ENCODE assay signal across 11 mouse cellular contexts in the genomic region with DNA sequence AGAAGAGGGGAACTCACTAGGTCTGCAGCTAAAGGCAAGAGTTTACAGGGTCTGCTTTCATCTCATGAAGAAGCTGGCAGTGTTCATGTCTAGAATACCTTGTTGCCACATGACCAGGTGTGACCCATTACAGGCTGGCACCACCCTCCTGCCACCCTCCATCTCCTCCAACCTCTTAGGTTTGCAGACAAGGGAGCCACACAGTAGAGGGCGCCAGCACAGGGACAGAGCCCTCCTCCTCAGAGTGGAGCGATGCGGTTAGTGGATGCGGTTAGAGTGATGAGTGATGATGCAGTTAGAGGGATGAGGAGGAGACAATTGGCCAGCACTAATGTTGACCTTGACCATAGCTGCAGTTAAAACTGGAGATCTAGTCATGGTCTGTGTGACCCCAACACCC.
DNase-seq lines count a peak whose midpoint lies in the region; ATAC-seq and TF ChIP-seq lines count a peak whose summit lies in the region.
"Had no signal": no experiment of that assay in that cellular context is flagged by ENCODE, and none has a peak within 500 bp of the region (broad histone marks: within the 10 kb centered on the region; RNA-seq: fewer than 3 reads in every experiment).

No protein-coding gene starts in this region.

- TF ChIP-seq EP300 in stomach, postnatal 0 days (optimal IDR thresholded peaks at IDR 0.05): no peak

- no peak overlapping the region for H3K4me2 ChIP-seq in intestine, postnatal 0 days (replicated peaks; ENCODE audit: low read depth)
- H3K4me2 ChIP-seq in intestine, embryonic 15.5 days (replicated peaks): no peak overlapping the region
- no peak overlapping the region for H3K4me2 ChIP-seq in stomach, postnatal 0 days (replicated peaks; ENCODE audit: low read depth)
- no peak overlapping the region for H3K4me2 ChIP-seq in midbrain, embryonic 14.5 days (ENCODE audit: low read length)

- WGBS in intestine, postnatal 0 days: 31% methylated on average over 4 of the region's 4 CpGs
- 32% methylated on average over 4 of the region's 4 CpGs for WGBS in intestine, embryonic 15.5 days
- WGBS in stomach, postnatal 0 days: 41% methylated on average over 4 of the region's 4 CpGs
- 43% methylated on average over 4 of the region's 4 CpGs for WGBS in midbrain, embryonic 14.5 days

- no peaks in the 10 kb centered on the region for H3K9me3 ChIP-seq in intestine, postnatal 0 days (ENCODE audit: control insufficient read depth)
- no peaks in the 10 kb centered on the region for H3K9me3 ChIP-seq in intestine, embryonic 15.5 days
- no peaks in the 10 kb centered on the region for H3K9me3 ChIP-seq in stomach, postnatal 0 days (ENCODE audit: control insufficient read depth, low read length)
- no peaks in the 10 kb centered on the region for H3K9me3 ChIP-seq in midbrain, embryonic 14.5 days (ENCODE audit: control insufficient read depth, low read length)
- H3K9me3 ChIP-seq: megakaryocyte, embryonic 14.5 days had no signal

- no peak overlapping the region for H3K27ac ChIP-seq in intestine, postnatal 0 days (ENCODE audit: low read depth, low read length)
- no peak overlapping the region for H3K27ac ChIP-seq in intestine, embryonic 15.5 days
- H3K27ac ChIP-seq in stomach, postnatal 0 days (replicated peaks): no peak overlapping the region
- H3K27ac ChIP-seq in midbrain, embryonic 14.5 days (replicated peaks; ENCODE audit: low read depth, low read length): no peak overlapping the region

- H3K4me1 ChIP-seq in intestine, postnatal 0 days (replicated peaks; ENCODE audit: control insufficient read depth, insufficient read depth, low read length): no peaks in the 10 kb centered on the region
- no peaks in the 10 kb centered on the region for H3K4me1 ChIP-seq in intestine, embryonic 15.5 days (replicated peaks)
- no peaks in the 10 kb centered on the region for H3K4me1 ChIP-seq in stomach, postnatal 0 days (replicated peaks; ENCODE audit: control insufficient read depth, insufficient read depth)
- H3K4me1 ChIP-seq in midbrain, embryonic 14.5 days (ENCODE audit: control insufficient read depth, insufficient read depth, low read length): peaks cover 12% of the 10 kb centered on the region; the same call in 1 of the 2 replicates

- no peak overlapping the region for H3K4me3 ChIP-seq in intestine, postnatal 0 days (ENCODE audit: low read depth, low read length)
- no peak overlapping the region for H3K4me3 ChIP-seq in intestine, embryonic 15.5 days (replicated peaks)
- H3K4me3 ChIP-seq in stomach, postnatal 0 days (ENCODE audit: low read depth, low read length): no peak overlapping the region
- no peak overlapping the region for H3K4me3 ChIP-seq in midbrain, embryonic 14.5 days (replicated peaks; ENCODE audit: low read depth, low read length)
- H3K4me3 ChIP-seq: megakaryocyte, embryonic 14.5 days had no signal

- DNase-seq in testis, postnatal 10 days (ENCODE audit: low spot score): peak; percentile 51
- no peak for DNase-seq in testis, postnatal 14 days (ENCODE audit: low spot score)
- no peak for DNase-seq in stomach, postnatal 0 days (ENCODE audit: low spot score)
- DNase-seq in urinary bladder, adult 2 months (ENCODE audit: low spot score): no peak
- no peak for DNase-seq in midbrain, embryonic 14.5 days
- DNase-seq: heart, postnatal 14 days; kidney, postnatal 25 days had no signal

- no peak for ATAC-seq in intestine, postnatal 0 days
- no peak for ATAC-seq in intestine, embryonic 15.5 days
- peak; percentile 40; the same call in 1 of the 2 replicates for ATAC-seq in cerebellum, adult (ENCODE audit: insufficient number of reproducible peaks, low FRiP score, low TSS enrichment)
- ATAC-seq in stomach, postnatal 0 days (ENCODE audit: low FRiP score, low TSS enrichment): no peak
- no peak for ATAC-seq in midbrain, embryonic 14.5 days (ENCODE audit: low FRiP score, low TSS enrichment)

- peak; percentile 43 for TF ChIP-seq CTCF in intestine, postnatal 0 days (IDR thresholded peaks at IDR 0.05; ENCODE audit: low read depth)
- peak; percentile 28 for TF ChIP-seq CTCF in stomach, postnatal 0 days (IDR thresholded peaks at IDR 0.05; ENCODE audit: low read depth)

- peaks cover 13% of the 10 kb centered on the region; the same call in 1 of the 2 replicates for H3K27me3 ChIP-seq in intestine, postnatal 0 days (replicated peaks; ENCODE audit: control insufficient read depth, insufficient read depth, low read length)
- peaks cover 15% of the 10 kb centered on the region; the same call in 1 of the 2 replicates for H3K27me3 ChIP-seq in intestine, embryonic 15.5 days (replicated peaks)
- no peaks in the 10 kb centered on the region for H3K27me3 ChIP-seq in stomach, postnatal 0 days (ENCODE audit: control insufficient read depth, insufficient read depth, low read length)
- peaks cover 4% of the 10 kb centered on the region; the same call in 1 of the 2 replicates for H3K27me3 ChIP-seq in midbrain, embryonic 14.5 days (ENCODE audit: control insufficient read depth, insufficient read depth, low read length)

- H3K36me3 ChIP-seq in intestine, postnatal 0 days (ENCODE audit: control insufficient read depth, insufficient read depth): no peaks in the 10 kb centered on the region
- H3K36me3 ChIP-seq in intestine, embryonic 15.5 days: no peaks in the 10 kb centered on the region
- H3K36me3 ChIP-seq in stomach, postnatal 0 days (ENCODE audit: control insufficient read depth, insufficient read depth, low read length): no peaks in the 10 kb centered on the region
- H3K36me3 ChIP-seq in midbrain, embryonic 14.5 days (ENCODE audit: control insufficient read depth, insufficient read depth, low read length): no peaks in the 10 kb centered on the region

- H3K9ac ChIP-seq in intestine, postnatal 0 days (ENCODE audit: low read depth, low read length): no peak overlapping the region
- H3K9ac ChIP-seq in intestine, embryonic 15.5 days: no peak overlapping the region
- H3K9ac ChIP-seq in stomach, postnatal 0 days (ENCODE audit: low read length): no peak overlapping the region
- no peak overlapping the region for H3K9ac ChIP-seq in midbrain, embryonic 14.5 days (replicated peaks; ENCODE audit: low read length)
